Comparison of ENCODE assay signal across 8 mouse cellular contexts in genomic region chr10:17725037-17725584, GRCm38 (mm10). TPM values are rescaled to one million over a fixed set of nuclear protein-coding genes. Genes with fewer than 3 reads are reported as not detected.
DNase-seq lines count a peak whose midpoint lies in the region; ATAC-seq and TF ChIP-seq lines count a peak whose summit lies in the region.

No protein-coding gene starts in this region.

- H3K27ac ChIP-seq in kidney, embryonic 14.5 days (ENCODE audit: low read depth, low read length), result no peak overlapping the region
- H3K27ac ChIP-seq in bone marrow macrophage, adult 2 months (ENCODE audit: insufficient read depth, low read depth, low read length), result peak overlapping the region; percentile 51
- H3K27ac ChIP-seq in heart, embryonic 14.5 days (replicated peaks in 1 of 2; ENCODE audit: control insufficient read depth in 1 of 2, insufficient read depth in 1 of 2, low read depth in 2 of 2, low read length in 2 of 2), result peak overlapping the region in 1 of 2 experiments; percentile 8; a peak in 1 of 4 replicates
- peak overlapping the region; percentile 96 for H3K27ac ChIP-seq in liver, postnatal 0 days (ENCODE audit: low read depth)
- H3K27ac ChIP-seq in thymus, adult 2 months (ENCODE audit: control insufficient read depth, insufficient read depth, low read length), result no peak overlapping the region

- no peaks in the 10 kb centered on the region for H3K27me3 ChIP-seq in kidney, embryonic 14.5 days (ENCODE audit: control insufficient read depth, insufficient read depth, low read length)
- H3K27me3 ChIP-seq in heart, embryonic 14.5 days (ENCODE audit: control insufficient read depth, insufficient read depth, low read length), result no peaks in the 10 kb centered on the region
- H3K27me3 ChIP-seq in liver, postnatal 0 days (ENCODE audit: insufficient read depth, low read length), result no peaks in the 10 kb centered on the region
- H3K27me3 ChIP-seq in thymus, adult 2 months (ENCODE audit: control insufficient read depth, insufficient read depth, low read length), result no peaks in the 10 kb centered on the region

- ATAC-seq in kidney, embryonic 14.5 days (ENCODE audit: low FRiP score, low TSS enrichment), result no peak
- no peak for ATAC-seq in heart, embryonic 14.5 days (ENCODE audit: insufficient number of reproducible peaks, insufficient read depth, low FRiP score, low read depth)
- ATAC-seq in liver, postnatal 0 days, result no peak
- ATAC-seq in frontal cortex, adult (ENCODE audit: low TSS enrichment), result no peak

- TF ChIP-seq EP300 in liver, postnatal 0 days (IDR thresholded peaks at IDR 0.05; ENCODE audit: low read depth), result no peak

- peak overlapping the region; percentile 95 for H3K4me3 ChIP-seq in kidney, embryonic 14.5 days (ENCODE audit: low read length)
- peak overlapping the region; percentile 97 for H3K4me3 ChIP-seq in bone marrow macrophage, adult 2 months (ENCODE audit: insufficient read depth, low read length)
- H3K4me3 ChIP-seq in heart, embryonic 14.5 days (ENCODE audit: control insufficient read depth in 1 of 2, insufficient read depth in 1 of 2, low read depth in 1 of 2, low read length in 2 of 2), result peak overlapping the region; percentile 25 to 97; a peak in 3 of 4 replicates
- H3K4me3 ChIP-seq in liver, postnatal 0 days (ENCODE audit: low read depth, low read length), result peak overlapping the region; percentile 77
- no peak overlapping the region for H3K4me3 ChIP-seq in thymus, adult 2 months (ENCODE audit: control insufficient read depth, insufficient read depth, low read length)

- H3K36me3 ChIP-seq in kidney, embryonic 14.5 days (ENCODE audit: control insufficient read depth, insufficient read depth, low read length), result no peaks in the 10 kb centered on the region; the same call in 1 of the 2 replicates
- no peaks in the 10 kb centered on the region for H3K36me3 ChIP-seq in heart, embryonic 14.5 days (ENCODE audit: control insufficient read depth, insufficient read depth, low read length)
- no peaks in the 10 kb centered on the region for H3K36me3 ChIP-seq in liver, postnatal 0 days (replicated peaks; ENCODE audit: insufficient read depth, low read length)
- H3K36me3 ChIP-seq in thymus, adult 2 months (ENCODE audit: control insufficient read depth, insufficient read depth, low read length), result no peaks in the 10 kb centered on the region

- no peaks in the 10 kb centered on the region for H3K9me3 ChIP-seq in kidney, embryonic 14.5 days (ENCODE audit: control insufficient read depth, low read length)
- H3K9me3 ChIP-seq in heart, embryonic 14.5 days (ENCODE audit: control insufficient read depth, low read length), result no peaks in the 10 kb centered on the region
- H3K9me3 ChIP-seq in liver, postnatal 0 days (ENCODE audit: low read length), result no peaks in the 10 kb centered on the region

- peaks cover 15% of the 10 kb centered on the region; the same call in 1 of the 2 replicates for H3K4me1 ChIP-seq in kidney, embryonic 14.5 days (ENCODE audit: control insufficient read depth, insufficient read depth, low read length)
- H3K4me1 ChIP-seq in bone marrow macrophage, adult 2 months (ENCODE audit: control insufficient read depth, insufficient read depth, low read length), result peaks cover 29% of the 10 kb centered on the region
- peaks cover 12 to 27% of the 10 kb centered on the region in 2 experiments for H3K4me1 ChIP-seq in heart, embryonic 14.5 days (ENCODE audit: control insufficient read depth in 2 of 2, insufficient read depth in 2 of 2, low read length in 2 of 2)
- peaks cover 21% of the 10 kb centered on the region for H3K4me1 ChIP-seq in liver, postnatal 0 days (ENCODE audit: insufficient read depth)
- peaks cover 8% of the 10 kb centered on the region for H3K4me1 ChIP-seq in thymus, adult 2 months (replicated peaks; ENCODE audit: control insufficient read depth, insufficient read depth, low read length)

- TF ChIP-seq POLR2A in bone marrow macrophage, adult 2 months (IDR thresholded peaks at IDR 0.05; ENCODE audit: borderline replicate concordance, low read depth, low read length), result no peak
- no peak for TF ChIP-seq POLR2A in thymus, adult 2 months (IDR thresholded peaks at IDR 0.05; ENCODE audit: control insufficient read depth, extremely low read depth, insufficient read depth, low read length, poor library complexity)

- peak overlapping the region; percentile 94; the same call in 1 of the 2 replicates for H3K9ac ChIP-seq in kidney, embryonic 14.5 days (ENCODE audit: low read depth, low read length)
- peak overlapping the region; percentile 97 for H3K9ac ChIP-seq in heart, embryonic 14.5 days (ENCODE audit: low read length)
- no peak overlapping the region; the same call in 1 of the 2 replicates for H3K9ac ChIP-seq in liver, postnatal 0 days (replicated peaks)

- no peak for TF ChIP-seq CTCF in bone marrow macrophage, adult 2 months (IDR thresholded peaks at IDR 0.05; ENCODE audit: low read depth, low read length)
- no peak for TF ChIP-seq CTCF in liver, postnatal 0 days (IDR thresholded peaks at IDR 0.05; ENCODE audit: low read depth)
- TF ChIP-seq CTCF in thymus, adult 2 months (IDR thresholded peaks at IDR 0.05; ENCODE audit: borderline replicate concordance, control insufficient read depth, extremely low read depth, insufficient read depth, low read length, poor library complexity), result no peak

- H3K4me2 ChIP-seq in kidney, embryonic 14.5 days (replicated peaks; ENCODE audit: low read depth, low read length), result peak overlapping the region; percentile 65
- H3K4me2 ChIP-seq in heart, embryonic 14.5 days (ENCODE audit: low read length), result peak overlapping the region; percentile 88
- H3K4me2 ChIP-seq in liver, postnatal 0 days (ENCODE audit: low read depth, low read length), result peak overlapping the region; percentile 93

- no peak for DNase-seq in kidney, adult 8-10 months
- no peak for DNase-seq in liver, postnatal 0 days
- DNase-seq in thymus, adult 2 months, result no peak
- DNase-seq in left cerebral cortex, postnatal 36 days (ENCODE audit: low spot score in 2 of 2), result no peak

- WGBS in kidney, embryonic 14.5 days, result 12% methylated on average over 8 of the region's 8 CpGs
- 11% methylated on average over 8 of the region's 8 CpGs for WGBS in heart, embryonic 14.5 days
- 30% methylated on average over 8 of the region's 8 CpGs for WGBS in liver, postnatal 0 days (ENCODE audit: insufficient replicate concordance)
- WGBS in thymus, adult 2 months, result 76% methylated on average over 8 of the region's 8 CpGs

- intact Hi-C loops in left cerebral cortex, postnatal 36 days (cut with DNase I), result loop anchor here (10.0 kb wide), 5 partner anchors 330 to 1140 kb away; no protein-coding TSS in a partner anchor

RNA-seq across cellular contexts. Expression of gene Cited2, which starts 2.1 kb away (rescaled TPM):
- 76.0 and 83.5 TPM in 2 replicates for polyA plus RNA-seq in kidney, embryonic 14.5 days (2014; fragmentation: Nextera tagmentation; extraction: Ambion mirVana)
- 136 and 143 TPM in 2 replicates for polyA plus RNA-seq in bone marrow macrophage, adult 2 months (2012; ENCODE audit: insufficient read depth, insufficient read length, missing spikeins)
- polyA plus RNA-seq in heart, embryonic 14.5 days (2014; fragmentation: Nextera tagmentation; extraction: Ambion mirVana), result 34.8 and 37.2 TPM in 2 replicates
- polyA plus RNA-seq in liver, postnatal 0 days (2015; fragmentation: Nextera tagmentation; extraction: Ambion mirVana), result 17.0 and 17.1 TPM in 2 replicates
- 42.8 and 53.7 TPM in 2 replicates for polyA plus RNA-seq in thymus, adult 2 months (2012; rRNA removed)
- total RNA-seq in left cerebral cortex, postnatal 36 days (2021), result 10 to 100 TPM; 44.2 to 45.0 TPM

Comparison
In these comparisons a context has a peak if more than half of its experiments do, and no peak if none do; other contexts are left out.
1. H3K27ac ChIP-seq: peak in bone marrow macrophage, adult 2 months (single experiment) and liver, postnatal 0 days (single experiment); none in kidney, embryonic 14.5 days (single experiment) and thymus, adult 2 months (single experiment).
2. Peak in every context shown above with its lines, with median percentiles within 50 percentile points of each other: H3K4me2 ChIP-seq.